Mouse (Mus musculus) liver, embryonic 16.5 days (tissue): ENCODE results near the gene Rpl39. TPM values are rescaled to one million over a fixed set of nuclear protein-coding genes. Genes with fewer than 3 reads are reported as not detected.
A peak's percentile ranks its signal among the peaks of the same experiment; 100 is the strongest.

ENCODE experiments used
- ATAC-seq: fragments of 200-750 bp; cut with Nextera tagmentation; 2 replicates; pipeline ENCODE4 v1.8.0; 2017; ENCODE audit warnings: low read depth, mild to moderate bottlenecking, moderate number of reproducible peaks, moderate library complexity
- H3K27ac ChIP-seq: fragments of 300-500 bp; sonication (generic); 2 replicates; pipeline ENCODE4 v1.5.1; 2014; ENCODE audit warnings: mild to moderate bottlenecking, low read length
- H3K27me3 ChIP-seq: fragments of 300-500 bp; sonication (generic); 2 replicates; pipeline ENCODE4 v1.6.1; 2014; ENCODE audit warnings: low read depth, low read length, mixed read lengths; ENCODE audit not compliant: control insufficient read depth, insufficient read depth
- H3K36me3 ChIP-seq: fragments of 300-500 bp; sonication (generic); 2 replicates; pipeline ENCODE4 v1.6.1; 2014; ENCODE audit warnings: mild to moderate bottlenecking; ENCODE audit not compliant: control insufficient read depth, insufficient read depth
- H3K4me1 ChIP-seq: fragments of 300-500 bp; sonication (generic); 2 replicates; pipeline ENCODE4 v1.6.1; 2014; ENCODE audit warnings: low read depth, low read length, mixed read lengths; ENCODE audit not compliant: control insufficient read depth
- H3K4me2 ChIP-seq: fragments of 300-500 bp; sonication (generic); 2 replicates; pipeline ENCODE4 v1.6.1; 2014; ENCODE audit warnings: low read depth, low read length, mixed read lengths
- H3K4me3 ChIP-seq: fragments of 300-500 bp; sonication (generic); 2 replicates; pipeline ENCODE4 v1.5.1; 2014; ENCODE audit warnings: low read depth, mild to moderate bottlenecking, low read length
- H3K9ac ChIP-seq: fragments of 300-500 bp; sonication (generic); 2 replicates; pipeline ENCODE4 v1.6.1; 2014; ENCODE audit warnings: low read depth, low read length
- H3K9me3 ChIP-seq: fragments of 300-500 bp; sonication (generic); replicated peaks from 2 replicates; pipeline ENCODE4 v1.6.1; 2016; ENCODE audit warnings: low read length; ENCODE audit not compliant: control insufficient read depth
- WGBS: fragments of 180-500 bp; shearing (Covaris S2); extraction: QIAGEN DNeasy Blood & Tissue Kit; methylation state at CpG from one replicate; pipeline ENCODE4 v1.1.7; 2014; ENCODE audit not compliant: insufficient replicate concordance; 5-methylcytosine and 5-hydroxymethylcytosine counted together
- polyA plus RNA-seq: library from polyadenylated mRNA; unstranded; fragments of >200 nt; fragmentation: Nextera tagmentation; extraction: Ambion mirVana; gene quantifications from 2 replicates; pipeline ENCODE4 v1.2.1, GENCODE M21; 2015

Rpl39 gene
- polyA plus RNA-seq, 1 experiment from 2014 or later, result 281 TPM

DNA sequence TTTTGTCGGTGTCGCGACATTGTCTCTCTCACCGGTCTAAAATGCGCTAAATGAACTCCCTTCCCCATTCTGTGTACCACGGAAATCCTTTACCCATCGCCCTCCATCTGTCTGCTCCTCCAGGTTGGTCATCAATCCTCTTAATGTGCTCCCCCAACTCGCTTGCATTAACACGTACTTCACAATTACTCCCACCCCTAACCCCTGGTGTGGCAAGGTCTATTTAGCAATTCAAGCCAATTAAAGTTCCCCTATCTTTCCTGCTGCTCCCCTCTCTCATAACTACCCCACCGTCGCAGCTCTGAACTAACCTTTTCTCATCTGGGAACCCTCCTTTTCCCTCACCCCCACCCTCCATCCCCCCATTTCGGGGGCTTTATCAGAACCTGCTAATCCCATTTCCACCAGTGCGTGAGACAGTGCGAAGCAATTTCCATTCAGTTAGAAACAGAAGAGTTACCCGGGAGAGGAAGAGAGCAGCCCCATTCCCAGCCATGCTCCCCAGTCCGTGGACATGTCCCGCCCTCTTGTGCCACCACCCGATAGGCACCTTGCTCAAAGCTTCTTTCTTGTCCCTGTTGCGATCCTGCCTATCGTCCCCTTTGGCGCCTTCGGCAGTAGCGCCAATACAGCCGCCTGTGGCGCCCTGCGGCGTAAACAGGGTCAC is 24.5 kb upstream of the Rpl39 start:
- ATAC-seq, result peak; percentile 80
- peak overlapping the region; percentile 65 for H3K4me3 ChIP-seq

DNA sequence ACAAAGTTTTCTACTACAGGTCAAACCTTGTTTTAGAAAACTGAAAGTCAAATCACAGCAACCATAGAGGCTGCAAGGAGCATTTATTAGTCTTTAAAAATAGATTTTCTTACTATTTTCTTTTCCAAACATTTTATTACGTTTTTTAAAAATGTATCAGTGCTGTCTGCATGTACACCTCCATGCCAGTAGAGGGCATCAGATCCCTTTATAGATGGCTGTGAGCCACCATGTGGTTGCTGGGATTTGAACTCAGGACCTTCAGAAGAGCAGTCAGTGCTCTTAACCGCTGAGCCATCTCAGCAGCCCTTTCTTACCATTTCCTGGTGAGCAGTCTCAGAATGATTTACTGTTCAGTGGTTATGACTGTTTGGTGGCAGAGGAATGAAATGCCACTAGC is 18.6 kb upstream of the Rpl39 start:
- WGBS, result 58% methylated on average over 2 of the region's 2 CpGs

More for the DNA sequence above, 24.5 kb upstream of the Rpl39 start:
- Histone ChIP-seq H3K36me3 (no peaks in the 10 kb centered on the region), H3K9ac (peak overlapping the region; percentile 70), H3K4me2 (peak overlapping the region; percentile 73), H3K4me1 (no peaks in the 10 kb centered on the region; the same call in 1 of the 2 replicates), H3K9me3 (no peaks in the 10 kb centered on the region), H3K27ac (peak overlapping the region; percentile 91), H3K27me3 (no peaks in the 10 kb centered on the region)
- WGBS, result 13% methylated on average over 27 of the region's 27 CpGs

DNA sequence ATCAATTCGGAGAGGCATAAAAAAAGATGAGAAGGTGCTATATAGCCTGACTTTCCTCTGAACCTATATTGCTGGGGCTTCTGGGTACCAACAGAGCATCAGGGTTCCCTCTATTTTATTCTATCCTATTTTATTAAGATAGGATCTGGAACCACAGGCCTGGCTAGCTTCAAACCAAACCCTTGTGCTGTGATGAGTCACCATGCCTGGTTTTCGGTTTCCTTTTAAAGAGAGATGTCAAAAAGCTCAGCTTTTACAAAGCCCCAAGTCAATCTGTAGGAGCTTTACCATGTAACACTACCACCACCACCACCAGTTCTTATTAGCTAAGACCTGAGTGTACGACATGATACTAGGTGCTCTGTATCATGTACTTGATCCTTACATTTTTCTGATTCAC is 13.5 kb upstream of the Rpl39 start:
- H3K9ac ChIP-seq, result no peak overlapping the region
- no peaks in the 10 kb centered on the region for H3K9me3 ChIP-seq
- WGBS, result 77% methylated on average over 3 of the region's 3 CpGs
- H3K4me1 ChIP-seq, result no peaks in the 10 kb centered on the region
- H3K27me3 ChIP-seq, result no peaks in the 10 kb centered on the region
- H3K27ac ChIP-seq, result no peak overlapping the region
- ATAC-seq, result no peak
- no peak overlapping the region for H3K4me2 ChIP-seq
- no peak overlapping the region for H3K4me3 ChIP-seq
- peaks cover 6% of the 10 kb centered on the region for H3K36me3 ChIP-seq

More for the DNA sequence above, 18.6 kb upstream of the Rpl39 start:
- Histone ChIP-seq H3K4me3 (no peak overlapping the region), H3K36me3 (peaks cover 6% of the 10 kb centered on the region), H3K9ac (no peak overlapping the region), H3K4me2 (no peak overlapping the region), H3K27ac (no peak overlapping the region), H3K4me1 (no peaks in the 10 kb centered on the region), H3K27me3 (no peaks in the 10 kb centered on the region), H3K9me3 (no peaks in the 10 kb centered on the region)
- no peak for ATAC-seq

DNA sequence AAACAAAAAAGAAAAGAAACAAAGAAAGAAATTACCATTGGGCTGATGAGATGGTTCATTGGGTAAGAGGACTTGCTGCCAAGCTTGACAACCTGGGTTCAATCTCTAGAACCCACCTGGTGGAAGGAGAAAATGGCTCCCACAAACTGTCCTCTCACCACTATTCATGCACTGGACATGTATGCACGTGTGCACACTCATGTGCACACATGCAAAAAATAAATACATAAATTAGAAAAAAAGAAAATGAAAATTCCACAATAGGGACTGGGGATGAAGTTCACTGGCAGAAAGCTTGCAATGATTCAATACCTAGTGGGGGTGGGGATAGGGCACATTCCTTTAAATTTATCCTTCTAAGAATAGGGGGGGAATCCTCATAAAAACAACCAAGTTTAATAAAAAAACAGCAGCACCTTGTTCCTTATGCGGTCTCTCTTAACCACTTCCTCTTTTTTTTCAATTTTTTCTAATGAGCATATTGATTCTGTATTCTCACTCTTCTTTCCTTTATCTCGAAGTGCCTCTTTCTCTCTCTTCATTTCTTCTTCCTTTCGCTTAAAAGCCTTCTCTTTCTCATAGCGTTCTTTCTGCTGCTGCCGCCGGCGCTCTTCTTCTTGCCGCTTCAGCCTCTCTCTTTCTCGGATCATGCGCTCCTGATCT is 10.0 kb upstream of the Rpl39 start:
- Histone ChIP-seq H3K4me2 (no peak overlapping the region), H3K27me3 (no peaks in the 10 kb centered on the region), H3K9me3 (no peaks in the 10 kb centered on the region), H3K36me3 (peaks cover 2% of the 10 kb centered on the region; the same call in 1 of the 2 replicates), H3K27ac (no peak overlapping the region), H3K9ac (no peak overlapping the region), H3K4me1 (no peaks in the 10 kb centered on the region), H3K4me3 (no peak overlapping the region)
- ATAC-seq, result no peak
- 66% methylated on average over 11 of the region's 11 CpGs for WGBS

DNA sequence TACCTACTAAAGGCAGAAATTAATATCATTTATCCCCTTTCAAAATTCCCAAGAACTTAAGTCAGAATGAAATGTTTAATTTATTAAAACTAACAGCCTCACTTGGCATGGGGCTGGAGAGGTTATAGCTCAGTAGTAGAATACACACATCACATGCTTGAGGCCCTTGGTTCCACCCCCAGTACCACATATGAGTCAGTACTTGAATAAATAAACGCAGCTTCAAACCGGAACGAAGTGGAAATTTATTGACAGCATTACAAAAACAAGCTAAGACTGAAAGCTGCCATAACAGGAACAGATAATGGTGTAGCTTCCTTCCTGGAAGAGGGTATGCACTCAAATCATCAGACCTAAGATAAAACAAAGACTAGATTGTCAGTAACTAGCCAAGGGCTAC is 6.3 kb upstream of the Rpl39 start:
- H3K27me3 ChIP-seq, result no peaks in the 10 kb centered on the region
- H3K9ac ChIP-seq, result no peak overlapping the region
- no peak overlapping the region for H3K27ac ChIP-seq
- no peak overlapping the region for H3K4me2 ChIP-seq
- H3K4me3 ChIP-seq, result no peak overlapping the region
- peaks cover 2% of the 10 kb centered on the region; the same call in 1 of the 2 replicates for H3K36me3 ChIP-seq
- no peak for ATAC-seq
- WGBS, result 70% methylated on average over 3 of the region's 3 CpGs
- no peaks in the 10 kb centered on the region for H3K4me1 ChIP-seq
- H3K9me3 ChIP-seq, result no peaks in the 10 kb centered on the region

DNA sequence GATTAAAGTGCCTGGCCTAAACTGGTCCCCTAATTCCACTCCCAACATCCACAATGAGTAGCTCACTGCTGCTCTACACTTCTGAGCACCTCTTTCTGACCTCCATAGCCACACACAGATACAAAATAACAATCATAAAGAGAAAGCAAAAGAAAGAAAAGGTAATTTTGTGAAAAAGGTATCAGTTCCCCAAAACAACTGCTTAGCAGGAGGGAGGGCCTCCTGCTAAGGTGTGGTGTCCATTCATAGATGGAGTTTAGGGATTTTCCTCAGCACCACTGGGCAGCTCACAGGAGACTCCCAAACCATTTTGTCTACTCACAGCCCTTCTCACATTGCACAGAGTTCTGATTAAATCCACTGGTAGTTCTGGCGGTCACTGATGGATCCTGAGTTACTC is 3.6 kb upstream of the Rpl39 start:
- H3K36me3 ChIP-seq, result peaks cover 2% of the 10 kb centered on the region; the same call in 1 of the 2 replicates
- no peak overlapping the region for H3K27ac ChIP-seq
- ATAC-seq, result no peak
- no peaks in the 10 kb centered on the region for H3K9me3 ChIP-seq
- WGBS, result 77% methylated on average over 1 of the region's 1 CpGs
- no peak overlapping the region for H3K9ac ChIP-seq
- H3K4me1 ChIP-seq, result peaks cover 4% of the 10 kb centered on the region; the same call in 1 of the 2 replicates
- H3K4me2 ChIP-seq, result no peak overlapping the region
- H3K4me3 ChIP-seq, result no peak overlapping the region
- no peaks in the 10 kb centered on the region for H3K27me3 ChIP-seq

DNA sequence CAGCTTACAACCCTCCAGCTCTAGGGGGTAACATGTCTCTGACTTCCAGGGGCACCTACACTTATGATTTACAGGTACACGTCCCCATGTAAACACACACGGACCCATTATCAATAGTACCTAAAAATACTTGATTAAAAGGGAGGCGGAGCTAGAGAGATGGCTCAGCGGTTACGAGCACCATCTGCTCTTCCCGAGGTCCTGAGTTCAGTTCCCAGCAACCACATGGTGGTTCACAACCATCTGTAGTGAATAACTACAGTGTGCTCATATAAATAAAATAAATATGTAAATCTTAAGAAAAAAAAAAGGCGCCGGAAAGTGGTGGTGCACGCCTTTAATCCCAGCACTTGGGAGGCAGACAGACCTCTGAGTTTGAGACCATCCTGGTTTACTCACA is 463 bp upstream of the Rpl39 start:
- Histone ChIP-seq H3K36me3 (peaks cover 5% of the 10 kb centered on the region), H3K9ac (no peak overlapping the region; the same call in 1 of the 2 replicates), H3K27me3 (no peaks in the 10 kb centered on the region), H3K4me3 (peak overlapping the region; percentile 62), H3K9me3 (no peaks in the 10 kb centered on the region), H3K4me2 (peak overlapping the region; percentile 49), H3K27ac (peak overlapping the region; percentile 91), H3K4me1 (peaks cover 9% of the 10 kb centered on the region)
- peak; percentile 64 for ATAC-seq
- 15% methylated on average over 9 of the region's 9 CpGs for WGBS

DNA sequence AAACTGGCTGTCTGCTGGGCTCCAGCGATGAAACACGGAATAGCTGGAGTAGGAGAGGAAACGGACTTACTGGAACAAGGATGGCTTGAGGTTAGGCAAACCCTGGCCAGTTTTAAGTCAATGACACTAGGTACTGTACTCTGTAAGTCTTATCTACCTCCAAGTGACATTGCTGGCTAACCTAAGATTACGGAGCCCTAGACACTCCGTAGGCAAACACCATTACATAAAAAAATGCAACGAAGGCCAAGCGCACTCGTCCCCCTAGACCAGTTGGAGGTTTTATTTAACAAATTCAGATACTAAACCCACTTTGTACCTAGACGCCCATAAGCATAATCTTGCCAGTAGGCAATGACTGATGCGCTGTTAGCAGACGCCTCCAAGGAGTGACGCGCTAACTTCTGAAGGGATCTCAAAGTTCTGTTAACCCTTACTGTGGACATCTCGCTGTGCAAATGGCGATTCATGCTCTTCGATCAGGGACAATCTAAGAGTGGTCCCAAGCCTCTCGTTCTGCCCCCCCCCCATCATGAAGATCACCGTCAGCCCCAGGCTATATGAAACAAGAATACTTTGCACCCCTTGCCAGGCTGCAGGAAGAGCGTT is 780 bp downstream of the Rpl39 start:
- Histone ChIP-seq H3K27ac (peak overlapping the region; percentile 91), H3K36me3 (peaks cover 5% of the 10 kb centered on the region), H3K4me3 (peak overlapping the region; percentile 62), H3K4me1 (peaks cover 9% of the 10 kb centered on the region), H3K9me3 (no peaks in the 10 kb centered on the region), H3K27me3 (no peaks in the 10 kb centered on the region), H3K4me2 (peak overlapping the region; percentile 49), H3K9ac (peak overlapping the region; percentile 66)
- 19% methylated on average over 19 of the region's 19 CpGs for WGBS
- ATAC-seq, result peak; percentile 33; the same call in 1 of the 2 replicates

DNA sequence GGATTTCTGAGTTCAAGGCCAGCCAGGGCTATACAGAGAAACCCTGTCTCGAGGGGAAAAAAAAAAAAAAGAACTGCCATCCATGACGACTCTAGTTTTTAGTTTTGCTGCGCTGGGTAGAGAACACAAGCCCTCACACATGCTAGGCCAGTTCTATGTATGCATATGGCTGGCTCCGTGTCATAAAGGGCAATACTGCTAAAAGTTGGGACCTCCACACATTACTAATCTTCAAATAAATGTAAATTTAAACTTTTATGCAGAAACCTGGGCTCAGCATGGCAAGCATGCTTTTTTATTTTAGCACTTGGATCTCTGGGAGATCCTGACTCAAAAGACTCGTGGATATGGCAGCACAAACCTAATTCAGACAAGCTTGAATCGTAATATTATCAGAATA is 4.0 kb downstream of the Rpl39 start:
- 44% methylated on average over 6 of the region's 6 CpGs for WGBS
- Histone ChIP-seq H3K9ac (no peak overlapping the region), H3K4me1 (peaks cover 9% of the 10 kb centered on the region), H3K27me3 (no peaks in the 10 kb centered on the region), H3K27ac (no peak overlapping the region), H3K9me3 (no peaks in the 10 kb centered on the region), H3K36me3 (peaks cover 5% of the 10 kb centered on the region), H3K4me3 (no peak overlapping the region), H3K4me2 (no peak overlapping the region)
- no peak for ATAC-seq
